Mouse (Mus musculus): ENCODE measurements around the gene Anapc11.

Anapc11 gene

DNA sequence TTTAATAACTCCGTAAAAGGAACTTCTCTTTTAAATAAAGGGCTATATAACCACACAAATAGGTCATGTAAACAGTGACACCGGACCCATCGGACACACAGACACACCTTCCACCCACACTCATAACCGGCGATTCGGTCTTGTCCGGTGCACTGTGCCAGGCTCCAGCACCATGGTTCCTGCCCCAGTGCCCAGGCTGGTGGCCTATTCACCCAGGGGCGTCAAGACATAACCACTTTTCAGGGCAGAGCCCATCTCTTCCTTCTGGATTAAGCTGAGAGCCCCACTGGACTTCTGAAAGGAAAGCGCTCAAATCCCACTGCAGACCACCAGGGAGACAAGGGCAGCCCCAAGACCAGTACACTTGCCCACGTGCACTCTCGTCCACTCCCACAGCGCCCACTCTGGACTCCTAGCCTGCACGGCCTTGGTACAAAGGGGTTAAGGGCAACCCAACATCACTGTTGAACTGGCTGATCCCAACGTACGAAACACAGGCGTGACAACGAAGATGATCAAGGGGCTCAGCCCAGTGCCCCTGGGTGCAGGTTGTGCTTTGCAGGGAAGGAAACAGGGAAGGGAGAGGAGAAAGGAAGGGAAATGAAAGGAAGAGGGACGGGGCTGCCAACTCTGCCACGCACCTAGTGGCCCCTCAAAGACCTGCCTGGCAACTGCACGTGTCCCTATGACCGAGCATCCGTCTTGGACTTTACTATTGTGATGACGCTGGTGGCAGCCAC lies 30.6 kb downstream of the Anapc11 start:
- 90% methylated on average over 23 of the region's 23 CpGs for whole genome bisulfite sequencing

DNA sequence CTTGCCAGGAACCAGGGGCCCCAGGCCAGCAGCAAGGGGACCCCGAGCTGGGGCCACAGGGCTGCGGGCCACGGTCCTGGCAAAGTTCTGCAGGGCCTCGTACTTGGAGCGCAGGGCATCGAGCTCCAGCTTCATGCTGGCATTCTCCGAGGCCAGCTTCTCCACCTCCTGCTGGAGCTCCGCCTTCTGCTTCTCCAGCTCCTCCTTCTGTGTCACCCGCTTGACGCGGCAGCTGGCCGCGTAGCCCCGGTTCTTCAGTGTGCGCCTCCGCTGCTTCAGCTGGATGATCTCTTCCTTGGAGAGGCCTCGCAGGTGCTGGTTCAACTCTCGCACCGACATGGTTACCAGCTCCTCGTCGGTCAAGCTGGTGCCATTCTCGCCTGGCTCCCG lies 31.1 kb downstream of the Anapc11 start:
- 72% methylated on average over 23 of the region's 23 CpGs for WGBS

DNA sequence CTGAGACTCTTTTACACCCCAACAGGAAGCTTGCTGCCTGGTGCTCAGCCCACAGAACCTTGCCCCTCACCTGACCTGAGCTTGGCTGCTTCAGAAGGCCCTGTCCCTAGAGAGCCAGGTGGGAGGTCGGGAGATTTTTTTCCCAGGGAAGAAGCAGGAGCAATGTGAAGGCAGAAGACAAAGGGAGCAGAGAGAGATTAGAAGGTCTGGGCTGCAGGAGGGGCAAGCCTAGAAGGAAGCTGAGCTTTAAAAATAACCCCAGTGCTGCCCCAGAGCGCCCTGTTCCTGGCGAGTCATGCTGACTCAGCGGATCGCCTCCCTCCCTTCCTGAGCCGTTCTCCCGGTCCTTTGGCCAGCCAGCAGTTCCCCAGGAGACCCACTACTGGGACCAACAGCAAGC lies 31.7 kb downstream of the Anapc11 start:
- 35% methylated on average over 7 of the region's 7 CpGs for WGBS

DNA sequence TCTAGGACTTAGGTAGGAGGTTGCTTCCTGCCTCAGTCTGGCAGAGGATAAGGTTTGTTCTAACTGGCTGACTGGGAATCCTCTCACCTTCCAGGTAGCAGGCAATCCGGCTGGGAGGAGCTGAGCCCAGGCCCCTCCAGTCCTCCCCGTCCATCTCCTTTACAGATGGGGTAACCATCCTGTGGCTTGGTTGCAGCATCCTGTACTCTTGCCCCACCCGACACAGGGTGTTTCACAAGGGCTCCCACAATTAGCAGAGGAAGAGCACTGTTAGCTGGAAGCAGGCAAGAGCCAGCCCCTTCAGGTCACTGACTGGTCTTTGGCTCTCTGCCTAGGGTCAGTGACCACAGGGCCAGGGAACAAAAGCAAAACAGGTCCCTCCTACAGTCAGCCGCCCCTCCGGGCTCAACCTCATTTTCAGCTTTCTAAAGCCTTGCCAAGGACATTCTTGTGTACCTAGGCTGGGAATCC lies 32.2 kb downstream of the Anapc11 start:
- WGBS = 37% methylated on average over 5 of the region's 5 CpGs

DNA sequence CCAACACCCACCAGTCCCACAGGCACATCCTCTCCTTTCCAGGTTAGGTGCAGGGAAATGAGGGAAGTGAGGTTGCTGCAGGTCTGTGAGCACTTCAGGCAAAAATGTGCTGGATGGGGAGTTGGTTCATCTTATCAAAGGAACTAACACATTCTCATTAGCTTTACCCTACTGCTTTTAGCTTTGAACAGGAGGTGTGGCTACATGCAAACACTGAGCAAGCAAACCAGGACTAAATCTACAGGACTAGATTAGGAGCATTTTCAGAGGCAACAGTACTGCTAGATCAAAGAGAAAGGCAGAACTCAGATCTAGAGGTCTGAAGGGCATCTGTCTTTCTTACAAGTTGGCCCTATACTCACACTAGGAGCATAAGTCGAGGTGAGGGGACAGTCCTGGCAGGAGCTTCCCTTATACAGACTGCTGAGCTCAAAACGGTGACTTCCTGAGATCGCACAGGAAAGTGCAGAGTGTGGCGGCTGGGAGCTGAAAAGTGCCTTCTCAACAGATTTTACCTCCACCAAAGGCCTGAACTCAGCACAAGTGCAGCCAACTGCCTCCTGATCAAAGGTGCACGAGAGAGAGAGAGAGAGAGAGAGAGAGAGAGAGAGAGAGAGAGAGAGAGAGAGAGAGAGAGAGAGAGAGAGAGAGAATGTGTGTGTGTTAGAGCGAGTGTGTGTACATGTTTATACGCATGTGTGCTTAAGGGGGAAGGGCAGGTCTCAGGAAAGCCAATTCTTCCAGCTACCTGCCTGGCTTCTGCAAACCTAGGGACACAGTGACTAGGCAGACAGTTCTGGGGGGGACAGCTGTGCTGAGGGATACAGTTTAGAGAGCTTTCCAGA lies 32.9 kb downstream of the Anapc11 start:
- WGBS = 33% methylated on average over 7 of the region's 7 CpGs

DNA sequence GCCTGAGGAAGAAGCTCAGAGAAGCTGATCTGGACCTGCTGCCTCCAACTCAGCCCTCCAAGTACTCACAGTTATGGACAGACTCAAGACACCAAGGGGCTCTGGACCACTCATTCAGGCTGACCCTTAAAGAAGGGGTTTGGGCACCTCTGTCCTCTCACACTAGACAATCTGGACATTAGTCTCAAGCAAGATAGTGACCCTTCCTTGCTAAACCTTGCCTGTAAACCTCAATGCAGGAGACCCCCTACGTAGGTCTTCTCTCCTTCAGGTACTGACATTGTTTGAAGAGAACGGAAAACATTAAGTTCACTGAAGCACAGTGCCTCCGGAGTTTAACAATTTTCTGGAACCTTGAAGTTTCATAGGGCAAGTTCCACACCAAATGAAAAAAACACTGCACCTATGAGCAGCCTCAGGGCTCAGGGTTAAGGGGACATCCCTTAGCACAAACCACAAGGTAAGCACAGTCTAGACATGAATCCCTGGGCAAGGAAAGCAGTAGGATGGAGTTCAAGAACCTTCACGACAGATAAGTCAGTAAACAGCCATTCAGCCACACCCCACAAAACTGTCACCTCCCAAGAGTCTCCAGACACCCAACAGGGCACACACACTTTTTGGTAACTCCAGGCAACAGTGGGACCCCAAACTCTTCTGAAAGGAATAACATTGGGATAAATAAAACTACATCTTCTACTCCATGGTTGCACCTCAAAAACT lies 33.7 kb downstream of the Anapc11 start:
- WGBS = 40% methylated on average over 4 of the region's 4 CpGs

DNA sequence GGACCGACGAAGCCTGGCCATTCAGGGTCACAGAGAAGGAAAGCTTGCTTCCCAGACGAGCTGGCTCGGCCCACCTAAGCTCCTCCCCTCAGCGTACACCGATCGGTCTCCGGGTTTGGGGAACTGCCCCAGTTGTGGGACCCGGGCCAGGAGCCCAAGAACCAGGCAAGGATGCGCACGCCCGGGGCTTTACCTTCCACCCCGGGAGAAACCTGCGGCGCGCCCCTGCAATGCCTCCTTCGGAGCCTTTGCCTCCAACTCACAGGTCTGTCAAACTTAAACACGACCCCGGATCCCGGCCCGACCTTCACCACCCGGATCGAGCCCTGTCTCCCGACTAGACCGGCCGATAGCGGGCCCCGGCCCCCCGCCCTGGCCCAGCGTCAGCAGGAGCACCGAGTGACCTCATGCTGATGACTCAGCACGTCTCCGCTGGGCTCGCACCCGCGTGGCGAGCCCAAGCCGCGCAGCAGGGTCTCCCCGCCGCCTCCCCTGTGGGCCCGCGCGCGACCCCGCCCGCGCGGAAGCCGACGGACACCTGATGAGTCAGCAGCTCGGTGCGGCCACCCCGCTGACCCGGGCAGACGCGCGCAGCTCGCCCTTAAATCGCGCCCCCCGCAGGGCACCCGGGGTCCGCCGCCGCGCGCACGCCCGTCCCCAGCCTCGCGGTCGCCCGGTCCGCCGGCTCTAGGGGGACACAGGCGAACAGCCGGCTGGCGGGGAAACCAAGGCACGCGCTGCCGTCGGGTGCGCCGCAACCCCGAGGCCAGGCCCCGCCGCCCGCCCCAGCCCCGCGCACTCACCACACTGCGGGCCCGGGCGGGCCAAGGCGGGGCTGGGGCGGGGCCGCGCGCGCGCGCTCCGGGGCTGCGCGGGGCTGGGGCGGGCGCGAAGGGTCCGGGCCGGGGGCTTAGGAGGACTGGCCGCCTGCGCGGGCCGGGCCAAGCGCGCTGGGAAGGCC lies 34.6 kb downstream of the Anapc11 start:
- under 1% methylated on average over 114 of the region's 116 CpGs for WGBS

DNA sequence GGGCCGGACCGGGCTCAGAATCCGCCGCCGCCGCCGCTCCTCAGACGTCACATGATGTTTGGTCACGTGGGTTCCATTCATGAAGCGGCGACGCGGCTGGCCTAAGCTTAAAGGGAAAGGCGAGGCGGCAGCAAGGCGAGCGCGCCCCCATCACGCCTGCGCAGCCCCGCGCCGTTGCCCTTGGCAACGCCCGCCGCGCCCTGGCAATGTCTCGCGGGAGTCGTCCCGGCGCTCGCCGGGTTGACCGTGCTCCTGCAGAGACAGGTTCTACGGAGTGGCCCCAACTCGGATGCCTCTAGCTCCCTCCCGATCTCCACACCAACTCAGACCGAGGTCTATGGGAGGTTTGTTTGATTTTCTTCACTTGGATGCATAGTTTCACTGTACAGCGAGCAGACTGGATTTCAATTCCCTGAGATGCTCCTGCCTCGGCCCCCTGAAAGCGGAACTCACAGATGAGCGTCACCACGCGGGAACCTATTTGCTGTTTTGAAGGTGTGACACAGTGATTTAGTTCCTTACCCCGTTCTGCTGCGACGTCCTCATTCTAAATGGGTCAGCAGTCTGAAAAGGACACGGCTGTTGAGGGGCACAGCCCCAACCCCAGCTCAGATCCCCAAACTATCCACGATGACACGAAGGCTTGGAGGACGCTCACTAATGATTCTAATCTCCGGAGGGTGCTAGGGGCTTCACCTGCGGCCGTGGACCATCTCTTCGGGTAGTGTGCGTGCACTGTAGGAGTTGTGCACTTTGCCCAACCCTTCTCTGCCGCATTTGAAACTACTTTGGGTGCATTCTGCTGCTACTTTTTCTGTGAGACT lies 35.5 kb downstream of the Anapc11 start, which contains the start of gene Mafg:
TSS of gene Mafg (minus strand) at position 81 of the 824 bp plus-strand sequence.
- 10% methylated on average over 58 of the region's 58 CpGs for WGBS

DNA sequence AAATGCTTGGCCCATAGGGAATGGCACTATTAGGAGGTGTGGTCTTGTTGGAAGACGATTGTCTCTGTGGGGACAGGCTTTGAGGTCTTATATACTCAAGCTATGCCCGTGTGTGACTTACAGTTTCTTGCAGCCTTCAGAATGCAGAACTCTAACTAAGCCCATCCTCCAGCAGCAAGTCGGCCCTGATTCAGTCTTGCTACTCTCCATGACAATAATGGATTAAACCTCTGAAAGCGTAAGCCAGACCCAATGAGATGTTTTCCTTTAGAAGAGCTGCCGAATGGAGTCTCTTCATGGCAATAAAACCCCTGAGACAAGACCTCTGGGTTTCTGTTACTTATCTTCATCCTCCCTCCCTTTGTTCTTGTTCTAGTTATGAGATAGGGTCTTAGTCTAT lies 36.6 kb downstream of the Anapc11 start:
- WGBS = 83% methylated on average over 5 of the region's 5 CpGs

DNA sequence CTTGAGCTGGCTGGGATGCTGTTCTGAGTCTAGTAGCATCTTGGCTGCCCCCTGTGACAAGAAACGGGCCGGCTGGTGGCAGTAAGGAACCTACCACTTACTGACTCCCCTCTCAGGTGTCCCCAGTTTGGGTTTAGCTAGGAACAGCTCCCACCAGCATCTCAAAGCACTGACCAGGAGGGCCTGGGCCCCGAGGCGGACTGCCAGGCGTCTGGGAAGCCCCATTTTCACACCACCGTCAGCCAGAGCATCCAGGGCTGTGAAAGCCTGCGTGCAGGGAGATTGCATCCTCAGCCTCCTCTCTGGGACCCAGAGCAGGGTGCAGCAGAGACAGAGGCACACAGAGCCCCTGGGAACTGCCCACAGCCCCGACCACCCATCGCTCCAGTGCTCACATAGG lies 43.0 kb downstream of the Anapc11 start:
- 78% methylated on average over 9 of the region's 9 CpGs for whole genome bisulfite sequencing

DNA sequence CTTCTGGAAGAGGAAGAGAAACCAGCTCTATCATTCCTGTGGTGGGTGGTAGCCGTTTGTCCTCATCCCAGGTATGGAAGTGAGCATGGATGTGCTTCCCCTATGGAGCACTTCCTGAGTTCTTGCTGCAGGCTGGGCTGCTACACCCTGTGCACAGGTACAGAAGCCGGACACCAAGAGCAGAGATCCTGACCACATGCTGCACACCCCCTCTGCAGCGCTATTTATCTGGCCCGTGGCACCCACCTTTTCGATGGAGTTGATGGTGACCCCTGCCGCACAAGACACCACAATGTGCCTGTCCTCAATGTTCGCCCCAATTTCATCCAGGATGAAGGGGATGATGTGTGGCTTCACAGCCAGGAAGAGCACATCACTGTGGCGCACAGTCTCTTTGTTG lies 43.6 kb downstream of the Anapc11 start:
- 90% methylated on average over 8 of the region's 8 CpGs for WGBS

DNA sequence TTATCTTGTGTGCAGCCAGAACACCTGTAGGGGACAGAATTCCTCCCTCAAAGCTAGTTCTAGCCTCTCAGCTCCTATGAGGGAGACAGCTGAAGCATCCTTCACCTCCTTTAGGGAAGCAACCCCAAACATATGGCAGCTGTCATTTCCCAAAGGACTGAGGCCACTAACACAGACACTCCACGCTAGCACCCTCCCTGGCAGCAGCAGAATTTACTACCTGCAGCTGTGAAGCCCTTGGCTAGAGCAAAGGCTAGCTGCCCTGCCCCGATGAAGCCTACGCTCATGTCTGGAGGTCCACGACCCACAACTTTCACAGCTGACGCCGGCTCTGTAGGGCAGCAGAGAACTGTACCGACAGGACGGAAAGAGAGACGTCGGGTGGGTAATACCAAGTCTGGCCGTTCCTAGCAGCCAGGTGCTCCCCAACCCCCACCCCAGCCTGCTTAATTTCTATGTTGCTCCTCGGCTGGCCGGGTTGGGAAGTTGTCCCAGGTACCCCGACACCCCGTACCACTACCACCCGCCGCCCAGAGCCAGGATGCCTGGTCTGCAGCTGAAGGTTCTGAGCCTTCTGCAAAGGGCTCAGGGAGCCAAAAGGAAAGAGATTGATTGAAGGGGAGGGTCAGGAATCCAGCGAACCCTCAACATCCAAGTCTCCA lies 44.8 kb downstream of the Anapc11 start:
- 2% methylated on average over 18 of the region's 18 CpGs for WGBS

DNA sequence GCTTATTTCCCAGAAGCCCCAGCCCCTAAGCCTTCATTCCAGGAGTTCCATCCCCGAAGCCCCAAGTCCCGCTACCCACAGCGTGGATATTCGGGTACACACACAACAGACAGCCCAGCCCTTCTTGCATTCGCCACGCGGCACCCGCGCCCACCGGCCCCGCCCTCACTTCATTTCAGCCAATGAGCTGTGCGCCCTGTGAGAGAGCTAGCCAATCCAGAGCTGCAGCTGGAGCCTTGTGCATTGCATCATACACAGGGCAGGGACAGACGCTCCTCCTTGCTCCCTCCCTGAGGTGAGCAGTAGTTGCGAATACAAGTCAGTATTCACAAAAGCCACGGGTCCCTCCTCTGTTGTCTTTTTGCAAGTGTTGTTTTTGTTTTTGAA lies 45.4 kb downstream of the Anapc11 start, which contains the start of gene Pycr1:
TSS of gene Pycr1 (minus strand) at position 169 of the 387 bp plus-strand sequence.
- WGBS = under 1% methylated on average over 15 of the region's 15 CpGs

DNA sequence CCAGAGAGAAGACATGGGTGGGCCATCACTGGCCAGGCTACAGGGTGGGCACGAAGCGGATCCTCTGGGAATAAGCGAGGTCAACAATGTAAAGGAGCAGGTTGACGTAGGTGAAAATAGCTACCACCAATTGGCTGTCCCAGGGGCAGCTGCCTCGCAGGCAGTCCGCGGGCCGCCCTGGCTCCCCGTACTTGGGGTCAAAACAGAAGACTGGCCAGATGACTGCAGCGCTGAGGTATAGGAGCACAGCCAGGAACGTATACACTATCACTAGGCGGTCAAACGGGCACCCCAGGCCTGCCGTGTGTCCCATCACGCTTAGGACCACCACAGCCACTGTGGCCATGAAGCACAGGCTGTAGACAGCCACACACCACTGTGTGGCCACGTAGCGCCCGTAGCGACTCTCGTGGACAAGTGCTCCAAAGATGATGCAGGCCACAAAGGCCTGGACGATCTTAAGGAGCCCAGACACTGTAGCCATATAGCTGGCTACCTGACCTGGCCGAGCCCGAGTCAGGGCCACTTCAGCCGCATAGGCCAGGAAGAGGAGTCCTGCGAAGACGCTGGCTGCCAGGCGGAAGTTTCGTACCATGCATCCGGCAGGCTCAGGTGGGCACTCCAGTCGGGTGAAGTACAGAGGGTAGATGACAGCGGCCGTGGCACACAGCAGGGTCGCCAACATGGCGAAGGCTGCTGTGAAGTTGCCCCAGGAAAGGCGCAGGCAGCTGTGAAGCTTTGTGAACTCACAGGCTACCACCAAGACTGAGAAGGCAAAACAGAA lies 49.0 kb downstream of the Anapc11 start:
- WGBS = 90% methylated on average over 35 of the region's 35 CpGs

DNA sequence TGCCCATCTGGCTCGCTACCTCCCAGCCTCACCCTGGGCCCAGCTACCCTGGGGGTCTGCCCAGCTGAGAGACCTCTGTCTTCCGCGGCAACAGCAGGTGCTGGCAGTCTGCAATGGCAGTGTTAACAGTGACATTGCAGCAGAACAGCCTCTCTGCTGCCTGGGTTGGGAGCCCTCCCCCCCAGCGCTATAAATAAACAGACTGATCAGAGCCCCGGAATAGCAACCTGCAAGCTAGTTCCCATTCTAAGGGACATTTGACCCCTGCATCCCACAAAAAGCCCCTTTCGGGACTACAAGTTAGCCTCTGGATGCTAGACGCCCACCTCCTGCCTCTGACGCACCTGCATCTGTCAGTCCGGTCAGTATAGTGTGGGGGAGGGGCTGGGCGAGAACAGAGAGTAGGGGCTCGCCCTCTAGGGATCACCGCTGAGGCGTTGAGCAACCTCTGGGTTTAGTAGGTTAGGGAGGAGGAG lies 49.8 kb downstream of the Anapc11 start, which contains the start of gene Myadml2:
TSS of gene Myadml2 (minus strand) at position 158 of the 476 bp plus-strand sequence.
- 8% methylated on average over 13 of the region's 13 CpGs for WGBS

DNA sequence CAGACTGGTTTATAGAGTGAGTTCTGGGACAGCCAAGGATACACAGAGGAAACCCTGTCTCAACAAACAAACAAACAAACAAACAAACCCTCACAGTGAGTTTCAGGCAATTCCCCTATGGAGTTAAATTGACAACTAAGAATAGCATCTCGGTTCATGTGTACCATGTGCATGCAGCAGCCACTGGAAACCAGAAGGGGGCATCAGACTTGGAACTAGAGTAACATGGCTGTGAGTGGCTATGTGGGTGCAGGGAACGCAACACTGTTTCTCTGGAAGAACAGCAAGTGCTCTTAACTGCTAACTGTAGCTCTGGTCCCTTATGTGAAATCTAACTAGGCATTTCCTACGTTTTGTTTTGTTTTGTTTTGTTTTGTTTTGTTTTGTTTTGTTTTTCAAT lies 53.7 kb downstream of the Anapc11 start:
- 68% methylated on average over 3 of the region's 3 CpGs for WGBS

DNA sequence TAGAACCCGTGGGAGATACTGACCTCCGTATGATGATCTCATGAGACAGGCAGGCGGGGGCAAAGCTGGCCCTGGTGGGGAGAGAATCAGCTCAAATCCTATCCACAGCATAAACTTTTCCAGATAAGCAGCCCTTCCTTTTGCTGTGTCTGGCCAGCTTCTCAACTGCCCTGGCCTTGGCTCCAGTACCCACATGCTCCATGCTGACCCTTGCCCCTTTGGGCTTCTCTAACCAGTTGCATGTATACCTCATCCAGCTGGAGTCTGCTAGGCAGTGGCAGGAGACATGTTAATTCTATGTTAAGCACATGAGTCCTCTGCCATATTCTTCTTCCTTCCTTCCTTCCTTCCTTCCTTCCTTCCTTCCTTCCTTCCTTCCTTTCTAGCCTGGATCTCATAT lies 56.5 kb downstream of the Anapc11 start:
- 91% methylated on average over 3 of the region's 3 CpGs for WGBS

DNA sequence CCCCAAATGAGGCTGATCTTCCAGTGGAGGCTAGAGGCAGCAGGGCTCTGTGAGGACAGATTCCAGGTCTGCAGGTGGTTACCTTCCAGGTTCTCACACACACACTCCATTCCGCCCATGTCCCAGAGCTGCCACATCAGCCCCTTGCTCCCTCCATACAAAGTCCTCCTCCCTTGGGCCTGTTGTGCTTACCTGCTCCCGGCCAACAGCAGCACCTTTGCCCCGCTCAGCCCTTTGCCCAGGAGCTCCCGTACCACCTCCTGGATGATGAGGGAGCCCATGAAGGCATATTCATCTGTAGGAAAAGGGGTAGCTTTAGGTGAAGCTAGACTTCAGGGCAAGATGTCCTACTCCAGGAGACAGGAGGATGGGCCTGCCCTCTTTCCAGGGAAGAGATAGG lies 59.1 kb downstream of the Anapc11 start:
- 94% methylated on average over 4 of the region's 4 CpGs for WGBS
